Mouse (Mus musculus) olfactory bulb, adult 2 months (tissue): ENCODE measurements around the gene Pepd.

ENCODE experiments used
- CTCF ChIP-seq: fragments of 200-500 bp; IDR thresholded peaks from 2 replicates; pipeline ENCODE4 v1.5.1; 2012; ENCODE audit warnings: low read depth, mild to moderate bottlenecking, low read length, moderate library complexity; ENCODE audit not compliant: insufficient read depth
- POLR2A ChIP-seq: fragments of 200-500 bp; IDR thresholded peaks from 2 replicates; pipeline ENCODE4 v1.6.1; 2012; ENCODE audit warnings: mild to moderate bottlenecking, low read depth, low read length, moderate library complexity; ENCODE audit not compliant: insufficient read depth

DNA sequence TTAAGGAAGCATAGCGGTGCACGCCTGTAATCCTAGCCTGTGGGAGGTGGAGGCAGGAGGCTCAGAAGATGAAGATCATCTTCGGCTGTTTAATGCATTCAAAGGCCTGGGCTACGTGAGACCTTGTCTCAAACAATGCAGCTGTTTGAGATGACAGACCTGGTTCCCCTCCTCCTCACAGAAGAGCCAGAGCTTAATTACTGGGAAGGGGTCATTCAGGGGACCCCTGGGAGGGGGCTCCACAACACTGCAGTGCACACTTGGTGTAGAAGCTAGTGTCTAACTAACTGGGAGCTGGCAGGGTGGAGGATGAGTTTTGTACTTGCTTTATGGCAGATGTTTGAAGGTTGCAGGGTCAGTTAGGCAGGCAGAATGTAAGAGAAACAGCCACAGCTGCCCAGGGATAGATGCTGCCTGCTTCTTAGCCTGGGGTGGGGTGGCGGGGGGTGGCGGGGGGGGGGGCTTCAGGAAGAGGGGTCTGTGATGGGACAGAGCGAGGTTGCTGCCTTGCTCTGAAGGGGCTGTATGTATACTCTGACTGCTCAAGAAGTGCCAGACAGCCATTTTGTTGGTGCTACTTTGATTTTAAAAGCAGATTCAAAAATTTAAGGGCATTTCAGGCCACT, 26.6 kb downstream of the Pepd start:
- no peak for TF ChIP-seq CTCF
- TF ChIP-seq POLR2A = no peak
